Mouse (Mus musculus) cortical plate, adult 2 months (tissue): ENCODE data around the gene Ttc34. TPM values are rescaled to one million over a fixed set of nuclear protein-coding genes. Genes with fewer than 3 reads are reported as not detected.

ENCODE experiments used
- H3K27ac ChIP-seq: fragments of 200-500 bp; 2 replicates; pipeline ENCODE4 v1.5.1; 2012; ENCODE audit warnings: low read length, control low read depth, inconsistent platforms; ENCODE audit not compliant: insufficient read depth
- H3K4me1 ChIP-seq: fragments of 200-500 bp; 2 replicates; pipeline ENCODE4 v1.6.1; 2011; ENCODE audit warnings: low read length; ENCODE audit not compliant: control insufficient read depth, insufficient read depth
- H3K4me3 ChIP-seq: fragments of 200-500 bp; 2 replicates; pipeline ENCODE4 v1.5.1; 2011; ENCODE audit warnings: mild to moderate bottlenecking, low read length, control low read depth; ENCODE audit not compliant: insufficient read depth
- CTCF ChIP-seq: fragments of 200-500 bp; IDR thresholded peaks from 2 replicates; pipeline ENCODE4 v1.5.1; 2011; ENCODE audit warnings: mild to moderate bottlenecking, control low read depth, low read length; ENCODE audit not compliant: insufficient read depth; ENCODE audit errors: extremely low read depth
- POLR2A ChIP-seq: fragments of 200-500 bp; IDR thresholded peaks from 2 replicates; pipeline ENCODE4 v1.6.1; 2011; ENCODE audit warnings: mild to moderate bottlenecking, low read length, control low read depth; ENCODE audit not compliant: insufficient read depth; ENCODE audit errors: extremely low read depth
- polyA plus RNA-seq: library from polyadenylated mRNA; depleted of rRNA; stranded (reverse); fragments of >200 nt; gene quantifications from 2 replicates; pipeline ENCODE4 v1.2.3, GENCODE M21; 2012

Ttc34 gene
- polyA plus RNA-seq, 1 experiment, result 2.5 TPM

- H3K4me3 ChIP-seq, result no peak within 1 kb of the TSS
- no peak within 1 kb of the TSS for H3K27ac ChIP-seq
- H3K4me1 ChIP-seq, result no peaks in the 10 kb centered on the region
- TF ChIP-seq CTCF (no peak), POLR2A (no peak)
These were observed 32.2 kb downstream of the Ttc34 start, which contains the start of gene Mmel1 for GRCm38 (mm10) chr4:154869440-154869839. Mmel1 (plus strand) TSS chr4:154869585.

DNA sequence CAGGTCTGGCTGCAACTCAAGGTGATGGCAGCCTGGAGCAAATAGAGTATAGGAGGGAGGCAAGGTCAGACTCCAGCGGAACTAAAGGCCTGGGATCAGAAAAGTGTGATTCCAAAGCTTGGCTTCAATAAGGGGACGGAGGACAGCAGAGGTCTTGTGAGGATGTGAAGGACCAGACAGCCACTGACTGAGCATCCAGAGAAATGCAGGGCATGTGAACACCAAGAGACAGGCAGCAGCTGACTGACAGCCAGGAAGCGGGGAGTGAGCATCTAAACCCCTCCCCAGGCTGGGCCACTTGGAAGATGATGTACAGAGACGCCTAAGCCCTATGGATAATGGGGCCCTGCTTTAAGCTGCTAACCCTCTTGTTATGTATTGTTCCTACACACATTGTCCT, 33.5 kb downstream of the Ttc34 start:
- no peaks in the 10 kb centered on the region for H3K4me1 ChIP-seq
- no peak for TF ChIP-seq CTCF
- TF ChIP-seq POLR2A, result no peak

GRCm38 (mm10) chr4:154871757-154872251, 34.5 kb downstream of the Ttc34 start:
- no peak overlapping the region for H3K27ac ChIP-seq
- TF ChIP-seq CTCF, result no peak
- TF ChIP-seq POLR2A, result no peak
- no peaks in the 10 kb centered on the region for H3K4me1 ChIP-seq
- H3K4me3 ChIP-seq, result no peak overlapping the region

More for the DNA sequence above, 33.5 kb downstream of the Ttc34 start:
- H3K27ac ChIP-seq, result no peak overlapping the region
- H3K4me3 ChIP-seq, result no peak overlapping the region

DNA sequence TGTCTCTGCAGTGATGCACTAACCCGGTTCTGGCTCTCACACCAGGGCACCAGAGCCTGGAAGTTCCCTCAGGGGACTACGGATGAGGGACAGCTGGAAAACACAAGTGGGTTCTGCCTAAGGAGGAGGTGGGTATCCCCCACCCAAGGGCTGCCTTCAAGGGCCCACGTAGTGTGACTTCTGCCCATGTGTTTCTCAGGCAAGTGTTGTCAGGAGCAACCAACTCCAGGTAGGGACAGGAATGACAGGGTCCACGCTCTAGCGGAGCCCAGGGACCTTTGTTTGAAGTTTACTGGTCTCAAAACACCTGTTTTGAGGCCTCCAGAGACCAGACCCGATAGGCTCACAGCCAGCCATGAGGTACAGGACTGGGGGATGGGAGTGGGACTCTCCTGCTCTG, 35.9 kb downstream of the Ttc34 start:
- TF ChIP-seq CTCF, result no peak
- no peak for TF ChIP-seq POLR2A
- H3K27ac ChIP-seq, result no peak overlapping the region
- no peaks in the 10 kb centered on the region for H3K4me1 ChIP-seq
- H3K4me3 ChIP-seq, result no peak overlapping the region

DNA sequence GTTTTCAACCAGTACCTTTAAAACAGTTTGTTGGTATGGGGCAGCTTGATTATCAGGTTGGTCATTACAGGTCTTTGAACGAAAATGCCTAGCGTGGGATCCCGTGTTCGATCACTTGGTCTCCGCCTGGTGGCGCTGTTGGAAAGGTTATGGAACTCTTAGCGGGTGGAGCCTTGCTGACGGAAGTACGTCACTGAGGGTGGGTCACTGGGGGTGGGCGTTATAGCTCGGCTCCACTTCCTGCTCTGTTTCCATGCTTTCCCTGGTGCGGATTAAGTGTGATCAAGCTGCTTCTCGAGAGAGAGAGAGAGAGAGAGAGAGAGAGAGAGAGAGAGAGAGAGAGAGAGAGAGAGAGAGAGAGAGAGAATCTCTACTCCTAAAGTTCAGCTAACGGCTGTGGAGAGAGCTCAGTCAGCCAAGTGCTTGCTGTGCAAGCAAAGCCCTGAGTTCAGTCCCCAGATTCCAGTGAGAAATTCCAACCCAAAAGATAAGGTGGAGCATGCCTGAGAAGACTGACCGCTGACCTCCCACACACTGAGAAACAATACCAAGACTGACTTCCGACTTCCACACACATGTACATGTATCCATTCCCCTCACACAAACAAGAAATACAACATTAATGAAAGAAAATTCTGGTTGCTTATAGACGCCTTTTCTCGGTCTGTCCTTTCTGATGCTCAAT, 40.7 kb downstream of the Ttc34 start:
- 0 out of 2 replicates have a peak overlapping the region, but pooled peaks have one; percentile 15 for H3K4me3 ChIP-seq
- TF ChIP-seq CTCF, result peak; percentile 99
- TF ChIP-seq POLR2A, result peak; percentile 87
- no peak overlapping the region; the same call in 1 of the 2 replicates for H3K27ac ChIP-seq
- no peaks in the 10 kb centered on the region for H3K4me1 ChIP-seq

- no peak overlapping the region for H3K4me3 ChIP-seq
- no peaks in the 10 kb centered on the region for H3K4me1 ChIP-seq
- TF ChIP-seq CTCF (no peak), POLR2A (no peak)
- H3K27ac ChIP-seq, result no peak overlapping the region
These were observed 43.5 kb downstream of the Ttc34 start for GRCm38 (mm10) chr4:154880730-154881129.

GRCm38 (mm10) chr4:154882014-154882659, 44.9 kb downstream of the Ttc34 start:
- TF ChIP-seq POLR2A (no peak), CTCF (no peak)
- no peak overlapping the region for H3K4me3 ChIP-seq
- H3K27ac ChIP-seq, result no peak overlapping the region

DNA sequence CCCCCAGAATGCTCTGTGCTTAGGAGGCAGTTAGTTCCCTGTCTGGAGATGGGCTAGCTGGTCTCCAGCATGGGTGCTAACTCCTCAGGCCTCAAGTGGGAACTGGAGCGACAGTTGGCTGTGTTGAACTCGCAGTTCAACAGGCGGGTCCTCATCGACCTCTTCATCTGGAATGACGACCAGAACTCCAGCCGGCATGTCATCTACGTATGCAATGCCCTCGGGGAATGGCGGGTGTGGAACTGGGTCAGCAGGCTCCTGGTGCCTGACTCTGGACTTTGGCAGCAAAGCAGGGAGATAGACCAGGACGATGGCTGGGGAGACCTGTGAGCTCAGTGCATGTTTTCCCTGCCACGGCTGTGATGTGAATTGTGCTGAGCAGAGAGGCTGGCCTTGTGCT, 48.2 kb downstream of the Ttc34 start:
- H3K4me3 ChIP-seq, result no peak overlapping the region
- TF ChIP-seq POLR2A (no peak), CTCF (no peak)
- no peaks in the 10 kb centered on the region for H3K4me1 ChIP-seq
- H3K27ac ChIP-seq, result no peak overlapping the region

More at GRCm38 (mm10) chr4:154882014-154882659, 44.9 kb downstream of the Ttc34 start:
- H3K4me1 ChIP-seq, result no peaks in the 10 kb centered on the region

DNA sequence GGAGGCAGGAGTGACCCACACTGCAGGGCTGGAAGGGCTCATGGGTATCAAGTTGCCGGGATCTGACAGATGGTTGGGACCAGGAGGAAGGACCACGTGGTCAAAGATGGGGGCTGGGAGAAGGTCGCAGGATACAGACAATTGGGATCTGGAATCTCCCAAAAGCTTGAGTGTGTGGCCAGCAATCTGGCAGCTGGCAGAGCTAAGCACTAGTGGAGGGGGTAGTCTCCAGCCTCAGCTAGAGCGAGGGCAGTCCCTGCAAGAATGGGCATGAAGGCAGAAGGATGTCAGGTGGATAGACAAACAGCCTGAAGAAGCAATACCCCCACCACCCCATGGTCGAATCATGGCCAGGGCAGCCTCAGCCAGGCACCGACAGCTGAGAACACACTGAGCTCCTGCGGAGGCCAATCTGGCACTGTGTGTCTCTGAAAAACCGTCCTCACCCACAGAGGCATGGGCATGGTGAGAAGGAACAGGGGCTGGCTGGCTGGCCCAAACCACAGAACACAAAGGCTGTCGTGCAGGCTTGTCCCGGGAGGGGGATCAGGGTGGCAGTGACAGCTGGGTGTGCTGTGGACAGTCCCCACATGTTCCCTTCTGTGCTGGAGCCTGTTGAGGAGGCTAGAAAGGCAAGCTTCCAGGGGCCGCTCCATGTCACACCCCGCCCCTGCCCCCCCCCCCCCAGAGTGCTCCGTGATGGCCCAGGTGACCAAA, 49.8 kb downstream of the Ttc34 start:
- TF ChIP-seq POLR2A (no peak), CTCF (no peak)
- no peak overlapping the region for H3K27ac ChIP-seq
- H3K4me3 ChIP-seq, result no peak overlapping the region
- H3K4me1 ChIP-seq, result no peaks in the 10 kb centered on the region
